Mouse (Mus musculus) ovary, postnatal 14 days (tissue): ENCODE results near the gene Tns1.

ENCODE experiments used
- DNase-seq: peaks from one replicate; pipeline ENCODE4 v3.0.0; 2022; ENCODE audit warnings: low spot score

Gene Tns1

DNA sequence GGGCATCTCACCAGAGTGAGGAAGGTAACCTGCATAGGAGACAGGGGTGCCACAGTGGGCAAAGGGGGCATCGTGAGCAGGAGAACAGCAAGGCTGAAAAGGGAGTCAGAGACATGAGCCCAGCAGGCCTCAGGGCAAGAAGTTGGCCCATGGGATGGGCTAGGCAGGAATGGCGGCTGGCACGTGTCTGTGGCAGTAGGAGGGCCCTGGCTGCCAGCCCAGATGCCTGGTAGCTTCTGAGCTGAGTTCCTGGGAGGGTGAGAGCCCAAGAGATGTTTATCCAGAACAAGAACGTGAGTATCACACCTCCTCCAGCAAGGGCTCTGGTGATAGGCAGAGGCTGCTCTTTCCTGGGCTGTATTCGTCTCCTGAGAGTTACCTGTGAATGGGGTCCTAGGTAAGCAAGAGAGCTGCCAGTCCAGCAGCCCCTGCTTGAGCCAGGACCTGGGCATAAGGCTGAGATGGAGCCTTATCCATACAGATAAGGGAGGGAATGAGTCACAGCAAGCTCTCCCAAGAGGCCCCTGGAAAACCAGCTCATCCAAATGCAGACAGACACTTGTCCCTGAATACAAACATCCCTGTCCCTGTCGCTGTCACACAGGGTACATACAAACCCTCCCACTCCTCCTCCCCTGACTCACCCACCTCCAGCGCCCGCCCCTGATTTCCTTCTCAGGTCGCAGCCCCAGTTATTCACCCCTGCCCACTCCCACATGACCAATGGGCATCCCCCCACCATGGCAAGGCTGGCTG is 2.2 kb downstream of the Tns1 start:
- DNase-seq, result no peak

DNA sequence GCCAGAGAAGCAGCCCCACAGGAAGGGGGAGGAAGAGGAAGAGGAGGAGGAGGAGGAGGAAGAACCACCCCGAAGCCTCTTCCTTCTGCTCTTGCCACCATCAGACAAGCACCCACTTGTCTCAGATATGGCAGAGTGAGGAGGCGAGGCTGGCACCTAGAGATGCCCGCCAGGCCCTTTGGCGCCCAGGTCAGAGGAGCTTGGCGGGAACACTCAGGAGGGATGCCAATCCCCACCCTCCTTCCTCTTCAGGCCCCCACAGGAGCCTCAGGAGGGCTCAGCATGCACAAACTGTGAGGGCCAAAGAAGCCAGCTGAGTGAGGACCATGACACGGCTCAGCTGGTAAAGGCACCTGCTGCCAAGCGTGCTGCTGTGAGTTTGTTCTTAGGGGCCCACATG is 3.1 kb downstream of the Tns1 start:
- no peak for DNase-seq

DNA sequence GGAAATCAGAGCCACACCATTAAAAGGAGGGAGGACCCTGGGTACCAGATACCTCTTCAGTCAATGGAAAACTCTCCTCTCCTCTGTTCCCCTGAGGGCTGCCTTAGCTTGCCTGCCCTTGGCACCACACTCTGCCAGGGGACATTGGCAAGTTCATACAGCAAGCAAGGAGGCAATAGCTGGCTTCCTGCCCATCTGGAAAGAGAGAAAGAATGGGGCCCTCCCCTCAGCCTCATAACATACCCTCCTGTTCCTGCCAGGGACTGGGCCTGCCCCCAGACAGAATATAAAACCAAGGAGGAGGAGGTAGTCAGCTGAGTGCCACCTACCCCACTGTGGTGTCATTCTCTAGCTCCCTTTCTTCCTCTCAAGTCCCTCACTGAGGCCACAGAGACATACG is 5.1 kb downstream of the Tns1 start:
- no peak for DNase-seq

DNA sequence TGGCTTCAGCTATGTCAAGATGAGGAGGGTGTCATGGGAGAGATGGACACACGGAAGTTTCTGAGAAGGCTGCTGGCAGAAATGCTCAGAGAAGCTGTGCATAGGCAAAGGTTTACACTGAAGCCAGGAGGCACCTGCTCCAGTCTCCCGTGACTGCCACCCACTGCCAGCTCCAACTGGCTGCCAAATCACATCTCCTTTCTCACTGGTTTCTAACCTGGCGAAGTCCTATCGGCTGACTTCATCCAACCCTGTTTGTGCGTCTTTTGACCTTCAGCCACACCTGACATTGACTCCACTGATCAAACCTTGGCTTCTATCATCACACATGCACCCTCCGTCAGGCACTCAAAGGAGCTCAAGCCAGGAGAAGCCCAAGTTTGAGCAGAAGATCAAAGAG is 6.4 kb downstream of the Tns1 start:
- no peak for DNase-seq

DNA sequence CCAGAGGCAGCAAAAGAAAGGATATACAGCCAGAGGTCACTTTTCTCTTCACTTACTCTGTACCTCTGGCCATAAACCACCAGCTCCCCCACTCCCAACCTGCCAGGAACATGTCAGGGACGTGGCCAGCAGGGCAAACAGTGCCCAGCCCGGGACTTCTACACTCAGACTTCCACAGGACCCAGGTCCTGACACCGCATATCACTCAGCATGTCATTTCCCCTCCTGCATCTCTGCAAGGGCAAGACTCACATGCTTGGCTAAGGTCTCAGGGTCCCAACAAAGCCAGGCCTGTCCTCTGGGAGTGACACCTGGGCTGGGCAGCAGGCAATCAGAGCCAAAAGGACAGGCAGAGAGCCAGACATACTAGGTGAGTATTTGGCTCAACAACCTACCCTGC is 11.2 kb downstream of the Tns1 start:
- no peak for DNase-seq

DNA sequence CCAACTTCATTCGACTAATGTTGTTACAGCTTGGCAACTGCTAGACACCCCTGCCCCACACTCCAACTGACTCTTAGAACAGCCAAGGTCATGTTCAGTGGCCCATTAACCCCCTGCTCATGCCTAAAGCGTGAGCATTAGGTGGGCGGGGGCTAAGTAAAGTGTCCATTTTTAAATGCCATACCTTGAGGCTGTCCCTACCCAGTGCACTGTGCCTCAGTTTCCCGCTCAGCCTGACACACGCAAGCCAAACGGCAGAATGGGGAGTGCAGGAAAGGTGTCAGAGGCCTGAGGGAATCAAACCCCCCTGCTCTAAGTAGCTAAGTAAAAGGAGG is 12.6 kb downstream of the Tns1 start:
- no peak for DNase-seq

DNA sequence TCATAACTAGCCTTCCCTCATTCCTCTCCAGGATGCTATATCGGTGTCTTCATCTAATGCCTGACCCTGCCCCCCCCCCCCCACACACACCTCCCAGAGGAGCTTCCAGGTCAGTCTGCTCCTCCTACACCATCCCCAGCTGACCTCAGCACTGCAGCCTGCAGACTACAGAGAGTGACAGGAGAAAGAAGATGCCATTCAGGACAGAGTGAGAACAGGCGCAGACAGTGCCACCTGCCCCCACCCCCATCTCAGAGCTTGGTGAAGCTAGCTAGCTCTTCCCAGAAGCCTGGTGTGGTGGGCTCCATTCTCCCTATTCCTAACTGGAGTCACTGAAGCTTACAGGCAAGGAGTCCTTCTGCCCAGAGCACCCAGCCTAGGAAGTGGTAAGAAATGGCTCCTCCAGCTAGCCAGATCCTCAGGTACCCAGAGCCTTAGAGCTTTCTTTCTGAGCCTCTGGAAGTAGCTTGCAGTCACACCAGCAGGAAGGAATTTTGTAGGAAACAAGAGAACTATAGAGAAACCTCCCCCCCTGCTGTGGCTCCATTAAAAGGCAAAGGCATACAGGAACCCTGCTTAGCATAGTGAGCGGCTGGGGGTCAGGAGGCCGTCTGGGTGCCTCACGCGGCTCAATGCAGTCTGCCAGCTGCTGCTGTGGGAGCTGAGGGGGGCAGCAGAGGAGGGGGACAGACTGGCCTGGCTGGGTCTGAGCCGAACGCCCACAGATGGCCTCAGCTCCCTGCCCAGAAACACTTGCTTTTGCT is 13.1 kb downstream of the Tns1 start:
- DNase-seq, result no peak

DNA sequence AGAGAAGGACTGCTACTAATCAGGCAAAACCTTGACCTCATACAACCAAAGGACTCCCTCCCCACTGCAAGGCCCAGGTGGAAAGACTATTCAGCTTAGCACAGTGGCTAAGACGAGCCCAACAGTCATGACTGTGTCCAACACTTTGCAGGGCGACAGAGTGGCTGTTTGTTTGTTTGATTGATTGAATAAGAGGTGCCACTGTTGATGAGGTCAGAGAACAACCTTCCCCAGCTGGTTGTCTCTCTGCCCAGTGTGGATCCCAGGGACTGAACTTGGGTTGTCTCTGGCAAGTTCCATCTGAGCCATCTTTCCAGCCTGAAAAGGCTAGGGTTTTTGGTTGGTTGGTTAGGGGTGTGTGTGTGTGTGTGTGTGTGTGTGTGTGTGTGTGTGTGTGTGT is 14.6 kb downstream of the Tns1 start:
- no peak for DNase-seq

DNA sequence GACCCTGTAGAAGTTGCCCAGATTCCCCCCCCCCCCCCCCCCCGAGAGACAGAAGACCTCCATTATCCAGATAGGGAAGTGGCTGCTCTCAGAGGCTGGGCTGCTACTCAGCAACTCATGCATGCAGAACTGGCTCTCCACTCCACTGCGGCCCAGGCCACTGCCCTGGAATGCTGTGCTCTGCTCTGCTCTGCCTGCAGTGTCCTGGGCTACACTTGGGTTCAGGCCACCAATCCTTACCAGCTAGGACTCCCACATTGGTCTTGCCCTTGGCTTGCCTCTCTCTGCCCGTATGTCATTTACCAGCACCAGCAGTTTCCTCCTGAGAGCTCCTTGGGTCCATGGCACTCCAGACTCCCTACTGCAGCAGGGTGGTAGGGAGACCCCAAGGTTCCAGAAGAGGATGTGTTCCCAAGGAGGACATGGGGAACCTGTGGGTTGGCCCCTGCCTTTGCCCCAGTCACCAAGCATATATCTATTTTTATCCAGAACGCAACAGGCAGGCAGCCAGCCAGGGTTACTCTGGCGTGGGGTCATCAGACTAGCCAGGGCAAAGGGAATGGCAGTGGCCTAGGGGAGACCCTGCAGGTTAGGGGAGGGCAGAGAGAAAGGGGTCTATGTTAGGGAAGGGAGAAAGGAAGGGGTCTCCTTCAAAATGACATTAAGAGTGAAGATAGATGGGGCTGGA is 16.2 kb downstream of the Tns1 start:
- DNase-seq, result no peak

DNA sequence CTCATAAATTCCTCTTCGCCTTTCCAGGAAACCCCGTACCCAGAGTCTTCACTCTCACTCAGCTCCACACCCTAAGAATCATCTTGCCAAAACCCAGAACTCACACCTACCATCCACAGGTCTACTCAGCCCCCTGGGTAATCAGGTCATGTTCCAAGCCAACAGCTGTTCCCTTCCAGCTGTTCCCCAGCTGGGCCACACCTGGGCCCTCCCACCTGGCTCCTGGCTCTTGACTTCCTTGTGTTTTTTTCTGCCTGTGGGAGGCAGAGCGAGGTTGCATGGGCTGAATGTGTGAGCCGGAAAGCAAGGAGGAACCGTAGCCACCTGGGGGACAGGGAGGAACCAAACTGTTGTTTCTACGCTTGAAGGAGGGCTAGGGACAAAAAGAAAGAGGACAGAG is 18.0 kb downstream of the Tns1 start:
- no peak for DNase-seq

DNA sequence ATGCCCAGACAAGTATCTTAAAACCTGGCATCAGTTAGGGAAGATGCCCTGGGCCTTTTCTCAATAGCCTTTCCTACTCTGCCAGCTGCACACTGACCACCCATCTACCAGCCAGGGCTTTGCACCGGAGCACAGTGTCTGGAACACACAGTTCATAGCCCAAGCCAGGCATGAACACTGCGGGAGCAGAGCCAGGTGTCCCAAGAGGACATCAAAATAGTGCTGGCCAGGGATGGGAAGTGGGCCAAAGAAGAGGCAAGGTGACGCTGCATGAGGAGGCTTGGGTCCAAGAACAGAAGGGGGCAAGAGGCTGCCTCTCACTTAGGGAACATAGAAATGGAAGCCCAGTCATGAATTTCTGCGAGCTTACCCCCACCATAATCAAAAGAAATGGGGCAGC is 18.6 kb downstream of the Tns1 start:
- DNase-seq, result no peak

DNA sequence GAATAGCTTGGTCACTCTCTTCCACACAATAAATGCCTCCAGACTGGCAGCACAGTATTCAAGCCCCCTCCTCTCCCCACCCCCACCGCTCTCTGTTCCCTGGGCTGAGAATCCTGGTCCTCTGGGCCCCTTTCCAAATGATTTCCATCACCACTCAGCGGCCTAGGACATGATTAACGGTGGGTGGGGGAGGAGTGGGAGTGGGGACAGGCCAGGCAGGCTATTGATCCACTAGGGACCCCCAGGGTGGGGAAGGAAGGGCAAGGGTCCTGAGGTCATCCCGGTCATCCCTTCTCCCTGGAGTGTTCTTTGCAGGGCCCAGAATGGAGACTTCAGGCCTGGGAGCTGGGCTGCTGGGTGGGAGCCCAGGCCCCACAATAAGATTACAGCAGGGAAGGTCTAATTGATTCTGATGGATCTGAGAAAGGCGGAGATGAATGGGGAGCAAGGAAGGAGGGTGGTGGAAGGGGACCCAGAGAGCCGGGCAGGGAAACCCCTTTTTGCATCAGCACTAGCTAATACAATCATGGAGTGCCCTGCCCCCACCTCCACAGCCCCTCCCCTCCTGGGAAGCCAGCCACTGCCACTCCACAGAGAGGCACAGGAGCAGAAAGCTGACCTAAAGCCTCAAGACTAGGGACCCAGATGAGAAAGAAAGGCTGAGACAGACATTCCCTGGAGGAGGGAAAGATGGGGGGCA is 20.4 kb downstream of the Tns1 start:
- DNase-seq, result no peak

DNA sequence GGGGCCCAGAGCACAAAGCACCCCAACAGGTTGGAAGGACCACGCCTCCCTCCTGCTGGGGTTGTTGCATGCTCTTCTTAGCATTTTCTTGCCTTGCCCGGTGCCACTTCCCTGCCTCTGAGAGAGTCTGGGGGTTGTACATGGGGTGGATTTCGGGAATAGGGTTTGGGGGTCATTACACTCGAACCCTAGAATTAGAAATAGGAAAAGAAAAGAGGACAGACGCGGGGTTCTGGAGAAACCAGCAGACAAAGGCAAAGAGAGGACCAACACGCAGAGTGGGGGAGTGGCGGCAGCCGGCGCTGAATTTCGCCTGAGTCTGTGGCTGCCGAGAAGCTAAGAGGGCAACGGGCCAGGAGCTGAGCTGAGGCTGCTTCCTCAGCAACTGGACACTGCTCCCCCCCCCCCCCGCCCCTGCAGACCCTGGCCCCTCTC is 25.2 kb downstream of the Tns1 start:
- DNase-seq, result no peak

DNA sequence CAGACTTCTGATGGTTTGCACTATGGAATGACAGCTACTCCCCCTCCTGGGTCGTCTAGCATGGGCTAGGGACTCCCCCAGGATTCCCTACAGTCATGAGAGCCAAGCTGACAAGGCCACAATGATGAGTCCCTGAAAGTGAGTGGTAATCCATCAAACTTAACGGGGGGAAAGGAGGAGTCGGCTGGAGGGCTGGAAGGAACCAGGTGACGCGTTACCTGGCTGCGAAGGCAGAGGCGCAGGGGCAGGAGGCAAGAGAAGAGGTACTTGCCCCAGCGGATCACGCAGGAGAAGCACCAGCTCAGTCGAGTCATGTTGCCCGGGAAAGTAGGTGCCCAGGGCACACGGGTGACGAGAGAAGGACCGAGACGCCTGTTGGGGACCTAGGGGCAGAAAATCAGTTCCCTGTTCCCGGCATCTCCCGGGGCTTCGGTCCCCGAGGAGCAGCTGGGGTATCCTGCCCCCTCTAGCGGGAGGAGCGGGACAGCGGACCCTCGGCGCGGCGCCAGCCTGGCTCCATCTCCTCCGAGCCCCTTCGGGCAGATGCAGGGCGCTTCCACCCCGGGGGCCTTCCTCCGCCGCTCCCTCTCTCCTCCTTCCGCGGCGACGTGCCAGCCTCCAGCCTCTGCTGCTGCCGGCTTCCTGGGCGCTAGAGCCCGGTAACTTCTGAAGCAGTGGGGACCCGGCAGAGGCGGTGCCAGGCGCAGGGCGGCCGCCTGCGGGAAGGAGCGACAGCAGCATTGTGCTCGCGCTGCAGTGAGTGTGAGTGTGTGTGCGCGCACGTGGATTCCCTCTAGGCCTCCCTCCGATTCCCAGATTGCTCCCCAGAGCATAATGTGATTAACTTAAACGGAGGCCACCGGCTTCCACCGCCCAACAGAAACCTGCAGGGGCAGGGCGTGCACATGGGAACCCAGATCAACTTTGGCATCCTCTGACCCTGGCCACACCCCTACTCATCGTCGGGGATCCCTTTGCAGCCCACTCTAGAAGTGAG is 25.9 kb downstream of the Tns1 start:
- peak; percentile 51 for DNase-seq

DNA sequence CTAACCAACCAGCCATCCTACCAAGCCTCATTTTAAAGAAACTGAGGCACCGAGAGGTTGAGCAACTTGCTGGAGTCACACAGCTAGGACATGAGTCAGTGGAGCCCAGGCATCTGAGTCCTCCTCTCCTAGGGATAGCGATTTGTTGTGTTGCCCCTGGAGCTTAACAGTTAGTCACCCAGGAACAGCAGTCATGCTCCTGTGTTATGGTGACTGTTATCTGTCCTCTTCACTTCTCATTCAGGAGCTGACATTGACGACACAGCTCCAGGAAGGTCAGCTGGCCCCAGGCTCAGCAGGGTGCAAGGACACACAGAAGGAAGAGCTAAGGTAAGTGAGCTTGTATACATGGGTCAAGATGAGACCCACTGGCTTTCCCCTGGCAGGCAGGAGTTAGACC is 28.5 kb downstream of the Tns1 start:
- DNase-seq, result no peak

DNA sequence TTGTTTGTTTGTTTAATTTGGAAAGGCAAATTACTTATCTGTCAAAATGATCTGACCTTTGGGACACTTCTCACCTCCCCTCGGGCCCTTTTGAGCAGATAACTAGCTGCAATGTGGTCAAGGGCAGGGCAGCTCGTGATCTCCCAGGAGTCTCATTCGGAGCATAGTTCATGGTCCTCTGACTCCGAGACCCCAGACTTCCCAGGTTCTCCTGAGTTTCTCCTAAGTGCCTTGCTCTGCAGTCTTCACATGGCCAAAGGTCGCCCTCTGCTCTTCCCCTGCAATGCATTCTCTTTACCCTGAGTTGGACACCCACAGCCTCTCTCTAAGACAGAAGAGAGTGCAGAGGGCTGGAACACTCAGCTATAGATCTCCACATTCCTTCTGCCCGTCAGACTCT is 29.0 kb downstream of the Tns1 start:
- no peak for DNase-seq

DNA sequence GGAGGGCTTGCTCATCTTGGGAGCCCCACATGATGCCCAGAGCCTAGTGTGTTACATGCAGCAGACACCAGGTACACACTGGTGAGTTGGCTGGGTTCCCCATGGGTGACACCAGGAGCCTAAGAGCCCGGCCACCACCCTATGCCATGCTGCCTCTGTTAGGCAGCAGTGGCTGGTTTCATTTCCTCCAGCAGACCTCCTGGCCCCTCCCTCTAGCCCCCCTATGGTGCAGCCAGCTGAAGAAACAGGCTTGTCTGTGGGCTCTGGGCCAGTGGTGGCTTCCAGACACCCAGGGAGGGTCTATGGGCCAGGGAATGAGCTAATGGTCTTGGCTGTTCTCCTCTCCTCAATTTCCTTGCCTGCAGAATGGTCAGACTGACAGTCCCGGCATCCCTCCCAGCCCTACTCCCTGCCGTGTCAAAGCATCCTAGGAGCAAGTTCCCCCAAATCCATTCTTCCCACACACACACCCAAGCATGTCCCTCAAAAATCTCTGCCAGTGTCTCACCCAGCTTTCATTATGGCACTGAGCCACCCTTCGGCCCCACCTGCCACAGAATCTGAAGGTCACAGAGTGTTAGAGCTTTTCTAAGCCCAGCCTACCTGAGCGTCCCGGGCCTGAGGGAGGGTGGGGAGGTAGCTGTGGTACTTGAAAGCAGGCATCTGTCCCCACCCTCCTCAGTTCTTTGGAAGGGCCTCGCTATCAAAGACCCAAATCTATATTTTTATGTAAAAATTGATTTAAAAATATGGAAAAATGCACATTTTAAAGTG is 29.6 kb downstream of the Tns1 start:
- no peak for DNase-seq

DNA sequence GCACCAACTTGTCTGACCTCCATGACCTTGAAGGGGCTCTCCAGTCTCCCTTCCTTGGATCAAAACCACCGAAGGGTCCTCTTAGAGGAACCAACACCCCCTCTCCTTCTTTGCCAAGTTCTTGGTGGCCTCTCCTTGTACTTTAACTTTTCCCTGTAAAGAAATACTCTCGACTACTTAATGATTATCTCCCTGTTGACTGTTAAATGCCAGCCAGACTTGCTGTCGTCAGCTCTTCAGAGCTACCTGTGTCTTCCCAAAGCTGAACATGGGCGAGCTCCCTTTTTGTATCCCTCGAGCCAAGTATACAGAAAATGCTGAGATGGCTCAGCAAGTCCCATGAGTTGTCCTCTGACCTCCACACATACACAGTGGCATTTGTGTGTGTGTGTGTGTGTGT is 30.8 kb downstream of the Tns1 start:
- DNase-seq, result no peak

DNA sequence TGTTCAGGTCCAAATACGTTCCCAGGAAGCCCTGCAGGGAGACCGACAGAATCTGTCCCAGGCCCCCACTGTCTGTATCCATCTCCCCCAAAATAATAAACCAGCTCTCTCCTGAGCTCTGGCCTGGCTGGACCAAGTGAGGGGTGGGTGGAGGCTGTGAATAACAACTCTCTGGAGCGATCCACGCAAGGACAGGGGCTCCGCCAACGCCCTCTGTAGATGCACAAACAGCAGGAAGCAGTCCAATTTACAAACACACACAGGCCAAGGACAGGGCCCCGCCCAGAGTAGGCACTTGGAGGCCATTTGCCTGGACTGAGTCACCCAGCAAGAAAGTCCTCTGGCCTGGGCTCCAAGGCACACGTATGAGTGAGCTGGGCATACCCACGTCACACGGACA is 32.0 kb downstream of the Tns1 start:
- DNase-seq, result no peak

DNA sequence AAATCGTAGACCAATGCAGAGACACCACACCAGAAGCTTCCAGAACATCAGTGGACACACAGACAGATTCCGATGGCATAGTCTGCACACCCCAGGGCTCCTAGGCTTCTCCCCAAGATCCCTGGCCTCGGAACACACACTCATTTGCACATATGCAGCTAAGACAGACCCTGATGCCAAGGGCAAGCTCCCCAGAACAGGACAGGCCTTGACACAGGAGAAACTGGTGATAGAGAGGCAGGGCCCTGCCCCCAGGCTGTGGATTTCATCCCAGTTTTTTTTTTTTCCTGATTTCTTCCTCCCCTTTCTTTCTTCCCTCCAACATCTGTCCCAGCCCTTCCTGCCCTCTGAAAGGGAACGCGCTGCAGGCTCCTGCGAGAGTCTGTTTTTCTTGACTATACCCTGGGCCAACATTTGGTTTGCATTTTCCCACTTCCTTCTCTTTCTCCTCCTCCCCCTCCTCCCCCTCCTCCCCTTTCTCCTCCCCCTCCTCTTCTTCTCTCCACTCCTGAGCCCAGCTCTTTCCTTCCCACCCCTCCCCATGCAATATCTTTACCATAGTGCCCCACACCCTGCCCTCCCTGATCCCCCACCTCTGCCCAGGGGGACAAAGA is 32.5 kb downstream of the Tns1 start:
- no peak for DNase-seq
